Mouse (Mus musculus): Measurements from ENCODE around the gene Prss16. TPM values are rescaled to one million over a fixed set of nuclear protein-coding genes. Genes with fewer than 3 reads are reported as not detected.

Prss16 gene
- total RNA-seq, 1 experiment from 2014 or later = 0.74 TPM

- DNase-seq = no peak
Measured at GRCm38 (mm10) chr13:22036149-22036956, 26.8 kb upstream of the Prss16 start.

GRCm38 (mm10) chr13:22035267-22036148, 26.0 kb upstream of the Prss16 start, which contains the start of the genes Hist1h2ah and Hist1h2bk:
Gene Hist1h2ah (minus strand): TSS chr13:22035568.
Gene Hist1h2bk (plus strand): TSS chr13:22035870.
- peak; percentile 86 for DNase-seq

- no peak for DNase-seq
Measured at GRCm38 (mm10) chr13:22034443-22035266, 25.1 kb upstream of the Prss16 start.

- DNase-seq = no peak
Measured at GRCm38 (mm10) chr13:22033741-22034442, 24.4 kb upstream of the Prss16 start.

GRCm38 (mm10) chr13:22030493-22030892, 21.0 kb upstream of the Prss16 start:
- DNase-seq = no peak

- DNase-seq = no peak
Measured at GRCm38 (mm10) chr13:22029928-22030327, 20.4 kb upstream of the Prss16 start.

- DNase-seq = peak; percentile 95
Measured at GRCm38 (mm10) chr13:22028673-22029460, 19.3 kb upstream of the Prss16 start.

GRCm38 (mm10) chr13:22026058-22027031, 16.8 kb upstream of the Prss16 start:
- peak; percentile 92 for DNase-seq

GRCm38 (mm10) chr13:22022241-22022640, 12.7 kb upstream of the Prss16 start:
- DNase-seq = peak; percentile 89

- no peak for DNase-seq
Measured at GRCm38 (mm10) chr13:22021581-22021980, 12.0 kb upstream of the Prss16 start.

- DNase-seq = peak; percentile 82
Measured at GRCm38 (mm10) chr13:22020901-22021339, 11.4 kb upstream of the Prss16 start.

- peak; percentile 44 for DNase-seq
Measured at GRCm38 (mm10) chr13:22019934-22020835, 10.6 kb upstream of the Prss16 start.

GRCm38 (mm10) chr13:22015479-22016450, 6.2 kb upstream of the Prss16 start:
- peak; percentile 80 for DNase-seq

- no peak for DNase-seq
Measured at GRCm38 (mm10) chr13:22014411-22014845, 4.9 kb upstream of the Prss16 start.

- DNase-seq = no peak
Measured at GRCm38 (mm10) chr13:22013716-22014115, 4.2 kb upstream of the Prss16 start.

- DNase-seq = no peak
Measured at GRCm38 (mm10) chr13:22008707-22009106, 835 bp downstream of the Prss16 start.

GRCm38 (mm10) chr13:22007872-22008271, 1.7 kb downstream of the Prss16 start:
- no peak for DNase-seq

Measured in adrenal gland, postnatal 14 days (tissue).